Mouse (Mus musculus) lung, embryonic 14.5 days (tissue): ENCODE data around the gene Sptan1. TPM values are rescaled to one million over a fixed set of nuclear protein-coding genes. Genes with fewer than 3 reads are reported as not detected.
"Not testable (repeated sequence)": the region's sequence is repeated elsewhere in the genome, so short reads cannot be mapped to it uniquely, and the experiment has no call there.

Source experiments
- ATAC-seq: fragments of 200-750 bp; cut with Nextera tagmentation; 2 replicates; pipeline ENCODE4 v1.8.0; 2017; ENCODE audit warnings: mild to moderate bottlenecking, moderate TSS enrichment, moderate library complexity; ENCODE audit not compliant: insufficient read depth
- DNase-seq: peaks from one replicate; pipeline ENCODE4 v3.0.0-alpha.2; 2015
- H3K27ac ChIP-seq: fragments of 300-500 bp; sonication (generic); 2 replicates; pipeline ENCODE4 v1.5.1; 2014; ENCODE audit warnings: low read depth, mild to moderate bottlenecking, moderate library complexity
- H3K27me3 ChIP-seq: fragments of 300-500 bp; sonication (generic); 2 replicates; pipeline ENCODE4 v1.6.1; 2014; ENCODE audit warnings: low read length, control low read depth; ENCODE audit not compliant: insufficient read depth
- H3K36me3 ChIP-seq: fragments of 300-500 bp; sonication (generic); 2 replicates; pipeline ENCODE4 v1.6.1; 2014; ENCODE audit warnings: control low read depth; ENCODE audit not compliant: insufficient read depth
- H3K4me1 ChIP-seq: fragments of 300-500 bp; sonication (generic); 2 replicates; pipeline ENCODE4 v1.6.1; 2014; ENCODE audit warnings: antibody characterized with exemption, control low read depth; ENCODE audit not compliant: insufficient read depth
- H3K4me2 ChIP-seq: fragments of 300-500 bp; sonication (generic); 2 replicates; pipeline ENCODE4 v1.6.1; 2014; ENCODE audit warnings: mild to moderate bottlenecking
- H3K4me3 ChIP-seq: fragments of 300-500 bp; sonication (generic); 2 replicates; pipeline ENCODE4 v1.5.1; 2014; ENCODE audit warnings: low read depth, low read length
- H3K9ac ChIP-seq: fragments of 300-500 bp; sonication (generic); 2 replicates; pipeline ENCODE4 v1.6.1; 2014
- H3K9me3 ChIP-seq: fragments of 300-500 bp; sonication (generic); 2 replicates; pipeline ENCODE4 v1.6.1; 2016; ENCODE audit warnings: low read depth, low read length, control low read depth
- CTCF ChIP-seq: IDR thresholded peaks from 2 replicates; pipeline ENCODE4 v1.5.1; 2016; ENCODE audit warnings: antibody characterized with exemption, low read depth
- WGBS: fragments of 180-500 bp; shearing (Covaris S2); extraction: QIAGEN DNeasy Blood & Tissue Kit; methylation state at CpG from one replicate; pipeline ENCODE4 v1.1.7; 2014; 5-methylcytosine and 5-hydroxymethylcytosine counted together
- polyA plus RNA-seq: library from polyadenylated mRNA; unstranded; fragments of >200 nt; fragmentation: Nextera tagmentation; extraction: Ambion mirVana; gene quantifications from 2 replicates; pipeline ENCODE4 v1.2.1, GENCODE M21; 2014

Gene Sptan1
- polyA plus RNA-seq, 1 experiment from 2014 or later: 149 TPM

DNA sequence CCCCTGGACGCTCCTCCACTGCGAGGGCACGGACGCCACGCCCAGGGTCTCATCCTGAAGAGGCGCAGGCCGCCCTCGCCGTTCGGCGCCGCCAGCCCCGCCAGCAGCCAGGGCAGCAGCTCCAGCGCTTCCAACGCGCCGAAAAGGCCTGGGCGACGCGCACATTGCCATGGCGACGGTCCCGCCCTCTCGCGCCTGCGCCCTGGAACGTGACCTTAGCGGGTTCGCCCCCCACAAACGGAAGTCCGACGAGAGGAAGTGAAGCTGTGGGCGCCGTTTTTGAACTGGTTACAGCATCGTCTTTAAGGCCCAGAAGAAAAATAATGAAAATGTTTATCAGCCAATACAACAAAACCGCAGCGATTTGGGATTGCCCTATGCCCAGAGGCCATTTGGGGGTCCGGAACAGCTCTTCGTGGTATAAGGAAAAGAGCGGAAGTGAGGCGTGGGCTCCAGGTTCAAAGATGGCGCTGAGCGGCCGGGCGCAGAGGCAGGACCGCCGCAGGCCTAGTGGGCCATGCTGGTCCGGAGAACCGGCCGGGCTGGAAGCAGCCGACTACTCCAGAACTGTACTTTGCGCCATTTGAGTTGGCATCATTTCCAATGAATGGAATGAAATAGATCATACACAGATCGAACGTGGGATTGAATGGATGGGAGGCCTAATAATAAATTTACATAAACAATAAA lies 83.5 kb downstream of the Sptan1 start, which contains the start of gene Wdr34:
Gene Wdr34 (minus strand): TSS at position 183 of the 690 bp plus-strand sequence.
- H3K9me3 ChIP-seq: no peaks in the 10 kb centered on the region
- H3K27ac ChIP-seq: peak within 1 kb of the TSS; percentile 91
- TF ChIP-seq CTCF: no peak

GRCm38 (mm10) chr2:30049831-30050230 lies 84.5 kb downstream of the Sptan1 start:
- no peaks in the 10 kb centered on the region for H3K9me3 ChIP-seq
- TF ChIP-seq CTCF: no peak
- no peaks in the 10 kb centered on the region for H3K27me3 ChIP-seq
- no peak overlapping the region for H3K9ac ChIP-seq
- H3K4me2 ChIP-seq: no peak overlapping the region
- no peaks in the 10 kb centered on the region for H3K36me3 ChIP-seq
- no peak overlapping the region for H3K4me3 ChIP-seq
- DNase-seq (no peak), ATAC-seq (no peak)
- WGBS: 86% methylated on average over 3 of the region's 3 CpGs
- peaks cover 3% of the 10 kb centered on the region; the same call in 1 of the 2 replicates for H3K4me1 ChIP-seq
- H3K27ac ChIP-seq: no peak overlapping the region

More for the DNA sequence above, 83.5 kb downstream of the Sptan1 start, which contains the start of gene Wdr34:
- ATAC-seq (peak; percentile 96), DNase-seq (peak; percentile 99)
- Histone ChIP-seq H3K9ac (peak within 1 kb of the TSS; percentile 66), H3K36me3 (no peaks in the 10 kb centered on the region), H3K27me3 (no peaks in the 10 kb centered on the region), H3K4me2 (peak within 1 kb of the TSS; percentile 62), H3K4me3 (peak within 1 kb of the TSS; percentile 62), H3K4me1 (peaks cover 3% of the 10 kb centered on the region; the same call in 1 of the 2 replicates)
- WGBS: under 1% methylated on average over 54 of the region's 54 CpGs

- Histone ChIP-seq H3K4me1 (peaks cover 3% of the 10 kb centered on the region; the same call in 1 of the 2 replicates), H3K36me3 (no peaks in the 10 kb centered on the region), H3K27ac (no peak overlapping the region), H3K4me2 (no peak overlapping the region), H3K9me3 (no peaks in the 10 kb centered on the region), H3K9ac (no peak overlapping the region), H3K4me3 (no peak overlapping the region), H3K27me3 (no peaks in the 10 kb centered on the region)
- DNase-seq (no peak), ATAC-seq (no peak)
- whole genome bisulfite sequencing: 32% methylated on average over 6 of the region's 6 CpGs
- TF ChIP-seq CTCF: peak; percentile 61
Observed at GRCm38 (mm10) chr2:30051992-30052761, 86.8 kb downstream of the Sptan1 start.

- H3K9me3 ChIP-seq, DNase-seq, H3K4me1 ChIP-seq, H3K9ac ChIP-seq, H3K27me3 ChIP-seq, H3K4me2 ChIP-seq, H3K36me3 ChIP-seq, ATAC-seq, H3K27ac ChIP-seq, H3K4me3 ChIP-seq: not testable (repeated sequence)
- 0 out of 2 replicates have a peak, but pooled peaks have one; percentile 4 for TF ChIP-seq CTCF
- 94% methylated on average over 3 of the region's 3 CpGs for WGBS
Observed at GRCm38 (mm10) chr2:30055310-30055709, 90.0 kb downstream of the Sptan1 start.

- H3K4me1 ChIP-seq: no peaks in the 10 kb centered on the region
- H3K9ac ChIP-seq: no peak overlapping the region
- H3K9me3 ChIP-seq: no peaks in the 10 kb centered on the region
- H3K27ac ChIP-seq: no peak overlapping the region
- H3K27me3 ChIP-seq: no peaks in the 10 kb centered on the region
- no peak for TF ChIP-seq CTCF
- H3K4me2 ChIP-seq: no peak overlapping the region
- DNase-seq (no peak), ATAC-seq (no peak)
- WGBS: 72% methylated on average over 3 of the region's 3 CpGs
- H3K4me3 ChIP-seq: no peak overlapping the region
- no peaks in the 10 kb centered on the region for H3K36me3 ChIP-seq
Observed at GRCm38 (mm10) chr2:30056736-30057135, 91.4 kb downstream of the Sptan1 start.

- Histone ChIP-seq H3K27ac (no peak within 1 kb of the TSS), H3K4me2 (no peak within 1 kb of the TSS), H3K4me3 (no peak within 1 kb of the TSS), H3K9ac (no peak within 1 kb of the TSS), H3K4me1 (no peaks in the 10 kb centered on the region), H3K27me3 (no peaks in the 10 kb centered on the region), H3K36me3 (no peaks in the 10 kb centered on the region), H3K9me3 (no peaks in the 10 kb centered on the region)
- TF ChIP-seq CTCF: no peak
- DNase-seq (peak; percentile 41), ATAC-seq (no peak)
- WGBS: 39% methylated on average over 12 of the region's 12 CpGs
Observed at GRCm38 (mm10) chr2:30057223-30057904, 92.0 kb downstream of the Sptan1 start, which contains the start of gene Set. Set (plus strand) TSS chr2:30057378.
